ENCODE assay signal across 9 mouse cellular contexts in genomic region chr11:88140066-88141060, GRCm38 (mm10). TPM values are rescaled to one million over a fixed set of nuclear protein-coding genes. Genes with fewer than 3 reads are reported as not detected.
DNase-seq lines count a peak whose midpoint lies in the region; ATAC-seq lines count a peak whose summit lies in the region.
"Had no signal": no experiment of that assay in that cellular context is flagged by ENCODE, and none has a peak within 500 bp of the region (broad histone marks: within the 10 kb centered on the region; RNA-seq: fewer than 3 reads in every experiment).

No protein-coding gene starts in this region.

- H3K9ac ChIP-seq in intestine, embryonic 15.5 days, result no peak overlapping the region
- H3K9ac ChIP-seq in stomach, embryonic 14.5 days (replicated peaks; ENCODE audit: low read depth, low read length), result no peak overlapping the region
- H3K9ac ChIP-seq: liver, embryonic 14.5 days had no signal

- WGBS in embryonic facial prominence, embryonic 10.5 days, result 14% methylated on average over 13 of the region's 13 CpGs
- 41% methylated on average over 13 of the region's 13 CpGs for WGBS in intestine, embryonic 15.5 days
- 46% methylated on average over 13 of the region's 13 CpGs for WGBS in stomach, embryonic 14.5 days

- peaks cover 81% of the 10 kb centered on the region for H3K4me1 ChIP-seq in embryonic facial prominence, embryonic 10.5 days
- peaks cover 26% of the 10 kb centered on the region for H3K4me1 ChIP-seq in intestine, embryonic 15.5 days (replicated peaks)
- H3K4me1 ChIP-seq in stomach, embryonic 14.5 days (ENCODE audit: control insufficient read depth, insufficient read depth, low read length), result peaks cover 27% of the 10 kb centered on the region; the same call in 1 of the 2 replicates

- H3K36me3 ChIP-seq in embryonic facial prominence, embryonic 10.5 days (replicated peaks), result peaks cover 10% of the 10 kb centered on the region
- H3K36me3 ChIP-seq in intestine, embryonic 15.5 days, result no peaks in the 10 kb centered on the region
- H3K36me3 ChIP-seq in stomach, embryonic 14.5 days (ENCODE audit: control insufficient read depth, insufficient read depth, low read length), result no peaks in the 10 kb centered on the region

- H3K4me2 ChIP-seq in intestine, embryonic 15.5 days (replicated peaks), result 0 out of 2 replicates have a peak overlapping the region, but pooled peaks have one; percentile 1
- H3K4me2 ChIP-seq in stomach, embryonic 14.5 days (replicated peaks; ENCODE audit: low read depth, low read length), result no peak overlapping the region

- H3K9me3 ChIP-seq in embryonic facial prominence, embryonic 10.5 days, result peaks cover 3% of the 10 kb centered on the region; the same call in 1 of the 2 replicates
- H3K9me3 ChIP-seq in intestine, embryonic 15.5 days, result no peaks in the 10 kb centered on the region
- no peaks in the 10 kb centered on the region for H3K9me3 ChIP-seq in stomach, embryonic 14.5 days (ENCODE audit: control insufficient read depth, low read depth, low read length)
- H3K9me3 ChIP-seq: embryonic facial prominence, embryonic 13.5 days had no signal

- peaks cover 4% of the 10 kb centered on the region; the same call in 1 of the 2 replicates for H3K27me3 ChIP-seq in embryonic facial prominence, embryonic 10.5 days (replicated peaks; ENCODE audit: low read depth, poor library complexity, severe bottlenecking)
- H3K27me3 ChIP-seq in intestine, embryonic 15.5 days (replicated peaks), result no peaks in the 10 kb centered on the region
- no peaks in the 10 kb centered on the region for H3K27me3 ChIP-seq in stomach, embryonic 14.5 days (ENCODE audit: control insufficient read depth, insufficient read depth, low read length)
- H3K27me3 ChIP-seq: embryonic facial prominence, embryonic 13.5 days had no signal

- H3K27ac ChIP-seq in embryonic facial prominence, embryonic 10.5 days (replicated peaks), result peak overlapping the region; percentile 87
- H3K27ac ChIP-seq in intestine, embryonic 15.5 days, result peak overlapping the region; percentile 49
- H3K27ac ChIP-seq in stomach, embryonic 14.5 days (ENCODE audit: low read length), result peak overlapping the region; percentile 63
- H3K27ac ChIP-seq: embryonic facial prominence, embryonic 13.5 days; liver, embryonic 14.5 days had no signal

- DNase-seq in A20 (ENCODE audit: low read depth, low spot score), result peak; percentile 74
- peak; percentile 17 to 26 for DNase-seq in B cell, adult 2 months
- no peak for DNase-seq in embryonic facial prominence, embryonic 10.5 days (ENCODE audit: low spot score)
- DNase-seq in T-cell, adult 2 months (ENCODE audit: low spot score), result no peak
- DNase-seq in adrenal gland, adult 18-20 months (ENCODE audit: low spot score in 2 of 2), result no peak

- peak; percentile 42; the same call in 1 of the 2 replicates for ATAC-seq in intestine, embryonic 15.5 days
- ATAC-seq in stomach, embryonic 14.5 days (ENCODE audit: insufficient number of reproducible peaks, insufficient read depth, low FRiP score, low read depth), result no peak

- peak overlapping the region; percentile 36; the same call in 1 of the 2 replicates for H3K4me3 ChIP-seq in embryonic facial prominence, embryonic 10.5 days
- no peak overlapping the region for H3K4me3 ChIP-seq in intestine, embryonic 15.5 days (replicated peaks)
- no peak overlapping the region for H3K4me3 ChIP-seq in stomach, embryonic 14.5 days (ENCODE audit: low read depth, low read length)
- H3K4me3 ChIP-seq: embryonic facial prominence, embryonic 13.5 days had no signal

RNA-seq across cellular contexts. Expression of gene Cuedc1, which starts 42.5 kb away (rescaled TPM):
- 20.8 and 21.9 TPM in 2 replicates for polyA plus RNA-seq in embryonic facial prominence, embryonic 10.5 days (2016; fragmentation: Nextera tagmentation; extraction: Ambion mirVana)
- 14.2 and 17.6 TPM in 2 replicates for polyA plus RNA-seq in intestine, embryonic 15.5 days (2015; fragmentation: Nextera tagmentation; extraction: Ambion mirVana)
- 21.7 and 24.9 TPM in 2 replicates for polyA plus RNA-seq in stomach, embryonic 14.5 days (2014; fragmentation: Nextera tagmentation; extraction: Ambion mirVana)
- 10 to 100 TPM; 40.2 to 42.4 TPM for total RNA-seq in adrenal gland, adult 18-20 months (2021)

Comparison
In these comparisons a context has a peak if more than half of its experiments do, and no peak if none do; other contexts are left out.
1. DNase-seq: peak in A20 (single experiment) and B cell, adult 2 months (2 of 2); none in embryonic facial prominence, embryonic 10.5 days (single experiment), T-cell, adult 2 months (single experiment) and adrenal gland, adult 18-20 months (0 of 2).
2. Peak in every context shown above with its lines, with median percentiles within 50 percentile points of each other: H3K27ac ChIP-seq.